Mouse (Mus musculus) kidney, postnatal 4 days (tissue): ENCODE measurements at regions not wholly inside any gene's neighbourhood (a gene's known extent, or its start where the extent isn't known, plus 50 kb on each side); places are given as distances from the start of the nearest gene placed in this dataset.
A peak's percentile ranks its signal among the peaks of the same experiment; 100 is the strongest.

Experiments
- DNase-seq, 2 experiments: peaks; one replicate each; pipeline ENCODE4 v3.0.0; 2021; ENCODE audit warnings: mixed read lengths in 2 of 2

DNA sequence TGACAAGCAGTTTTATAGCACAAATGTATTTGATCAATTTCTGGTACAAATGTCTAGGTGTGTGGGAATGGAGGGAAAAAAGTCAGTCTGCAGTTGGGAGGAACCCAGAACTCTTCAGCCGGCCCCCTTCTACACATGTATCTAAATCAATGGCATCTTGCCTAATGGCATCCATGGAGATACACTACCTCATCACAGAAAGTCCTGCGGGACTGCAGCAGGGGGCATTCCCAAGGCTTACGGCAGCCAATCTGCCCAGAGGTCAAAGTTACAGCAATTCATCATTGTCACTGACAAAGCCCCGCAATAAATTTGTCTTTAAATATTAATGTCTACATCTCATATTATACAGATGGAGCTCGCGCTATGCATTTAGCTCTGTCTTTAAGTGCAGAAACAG is 135.7 kb upstream of the Arhgap5 start:
- DNase-seq, result no peak

GRCm38 (mm10) chr12:52368466-52368865 is 135.3 kb upstream of the Arhgap5 start:
- DNase-seq, result no peak

GRCm38 (mm10) chr12:52370153-52370710 is 133.5 kb upstream of the Arhgap5 start:
- DNase-seq, result no peak

DNA sequence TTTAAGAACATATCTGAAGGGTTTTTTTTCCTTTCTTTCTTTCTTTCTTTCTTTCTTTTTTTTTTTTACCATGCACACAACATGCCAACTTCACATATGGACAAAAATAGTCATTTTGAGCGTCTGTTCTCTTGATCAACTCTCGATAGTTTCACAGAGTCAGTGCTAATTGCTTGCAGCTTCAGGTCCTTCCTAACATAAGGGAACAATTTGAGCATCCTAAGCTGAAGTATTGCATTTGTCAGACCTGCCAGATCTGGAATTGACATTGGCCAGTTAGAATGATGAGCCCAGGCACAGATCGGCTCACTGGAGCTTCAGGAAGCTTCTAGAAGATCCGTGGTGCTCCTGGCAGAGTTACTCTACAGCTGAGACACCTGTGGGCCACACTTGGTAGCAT is 128.7 kb upstream of the Arhgap5 start:
- no peak for DNase-seq

- no peak for DNase-seq
Observed at GRCm38 (mm10) chr12:52376692-52377462, 126.9 kb upstream of the Arhgap5 start.

DNA sequence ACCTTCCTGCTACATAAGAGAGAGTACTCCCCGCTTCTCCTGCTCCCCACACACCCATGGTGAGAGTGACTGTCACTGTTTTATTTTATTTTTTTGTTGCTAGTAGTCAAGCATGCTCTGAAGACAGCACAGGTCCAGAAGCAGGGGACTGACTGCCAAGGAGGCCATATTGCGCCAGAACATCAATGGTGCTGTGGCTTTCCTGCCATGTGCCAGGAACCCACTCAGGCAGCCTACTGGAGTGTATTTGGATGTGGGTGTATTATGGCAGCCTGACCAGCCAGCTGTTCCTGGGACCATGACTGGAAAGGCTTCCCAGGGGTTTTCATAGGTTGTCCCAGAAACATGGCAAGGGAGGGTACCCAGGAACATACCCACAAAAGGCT is 126.3 kb upstream of the Arhgap5 start:
- no peak for DNase-seq

DNA sequence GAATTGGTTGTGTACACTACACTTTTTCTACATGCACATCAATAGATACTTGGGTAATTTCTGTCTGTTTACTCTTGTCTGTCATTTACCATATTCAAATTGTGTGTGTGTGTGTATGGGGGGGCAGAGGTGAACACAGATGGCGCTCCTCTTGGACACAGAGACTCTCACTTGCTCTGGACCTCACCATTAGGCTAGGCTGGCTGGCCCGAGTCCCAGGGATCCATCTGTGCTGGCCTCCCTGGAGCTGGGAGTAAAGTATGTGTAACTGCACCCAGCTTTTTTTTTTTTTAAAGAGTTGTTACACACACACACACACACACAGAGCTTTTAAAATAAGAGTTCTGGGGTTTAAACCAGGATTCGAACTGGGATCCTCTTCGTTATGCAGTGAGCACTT is 124.5 kb upstream of the Arhgap5 start:
- no peak for DNase-seq

GRCm38 (mm10) chr12:52379960-52380359 is 123.8 kb upstream of the Arhgap5 start:
- DNase-seq, result no peak

GRCm38 (mm10) chr12:52381161-52381967 is 122.4 kb upstream of the Arhgap5 start:
- DNase-seq, result peak; percentile 48 to 57

- DNase-seq, result no peak
Observed at GRCm38 (mm10) chr12:52381968-52382325, 121.8 kb upstream of the Arhgap5 start.

DNA sequence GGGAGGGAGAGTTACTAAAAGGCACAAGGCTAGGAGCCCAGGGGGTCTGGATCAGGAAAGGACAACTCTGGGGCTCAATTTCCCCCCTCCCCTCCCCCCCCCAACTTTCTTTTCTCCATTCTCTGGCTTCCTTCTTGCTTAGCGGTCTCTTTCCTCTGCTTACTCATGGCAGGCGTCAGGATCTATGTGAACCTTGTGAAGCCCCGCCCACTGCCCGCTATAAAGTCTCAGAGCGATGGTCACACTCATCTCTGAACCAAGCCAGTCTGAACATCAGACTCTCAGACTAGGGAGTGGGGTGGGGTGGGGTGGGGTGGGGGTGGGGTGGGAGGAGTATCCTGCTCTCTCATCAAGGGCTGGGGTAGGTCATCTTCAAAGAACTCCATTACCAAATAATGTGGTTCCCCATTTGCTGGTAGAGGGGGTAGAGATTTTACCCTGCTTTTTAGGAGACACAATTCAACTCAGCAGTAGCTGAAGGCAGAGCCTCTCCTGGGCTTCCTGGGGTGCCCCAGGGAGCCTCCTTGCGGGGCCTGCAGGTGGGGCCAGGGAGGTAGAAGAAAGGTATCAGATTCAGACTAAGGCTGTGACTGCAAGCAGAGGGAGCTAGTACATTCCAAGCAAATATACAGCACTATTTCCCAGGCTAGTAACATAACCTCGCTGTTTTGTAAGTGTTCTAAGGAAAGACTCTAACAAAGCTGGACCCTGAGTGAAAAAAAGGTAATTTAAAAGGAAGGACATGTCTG is 120.8 kb upstream of the Arhgap5 start:
- peak; percentile 51 to 62 for DNase-seq

DNA sequence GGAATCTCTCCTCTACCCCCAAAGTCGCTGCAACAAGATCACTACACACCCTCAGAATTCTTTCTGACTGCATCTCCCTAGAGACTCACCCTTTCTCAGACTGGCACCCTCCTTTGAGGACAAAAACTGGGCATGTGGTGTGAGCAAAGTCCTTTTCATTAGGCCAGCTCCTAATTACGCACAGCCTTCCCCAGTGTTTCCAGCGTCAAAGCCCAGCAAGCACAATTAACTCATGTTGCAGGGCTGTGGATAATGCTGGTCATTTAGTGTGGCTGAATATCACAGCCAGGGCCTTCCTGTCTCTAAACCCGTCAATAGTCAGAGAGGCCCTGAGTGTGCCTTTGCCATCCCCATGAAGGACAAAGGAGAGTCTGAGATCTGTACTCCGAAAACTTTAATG is 114.2 kb upstream of the Arhgap5 start:
- no peak for DNase-seq

GRCm38 (mm10) chr12:52390242-52390641 is 113.5 kb upstream of the Arhgap5 start:
- DNase-seq, result no peak

- DNase-seq, result no peak
Observed at GRCm38 (mm10) chr12:52392636-52393035, 111.1 kb upstream of the Arhgap5 start.

- DNase-seq, result no peak
Observed at GRCm38 (mm10) chr12:52393981-52394718, 109.6 kb upstream of the Arhgap5 start.

DNA sequence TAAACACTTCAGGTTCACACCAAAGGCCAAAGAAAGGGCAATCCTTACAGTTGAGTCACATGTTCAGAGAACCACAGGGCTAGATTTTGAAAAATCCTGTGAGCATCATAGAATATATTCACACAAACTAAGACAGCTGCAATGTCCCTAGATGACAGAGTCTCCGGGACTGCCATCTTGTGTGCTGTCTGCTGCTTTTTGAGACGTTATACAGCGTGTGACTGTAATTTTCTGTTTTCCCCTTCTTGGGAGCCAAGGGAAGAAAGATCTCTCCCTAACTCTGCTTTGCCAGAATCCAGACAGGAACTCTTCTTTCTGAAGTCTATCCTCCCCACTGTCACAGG is 109.1 kb upstream of the Arhgap5 start:
- no peak for DNase-seq

GRCm38 (mm10) chr12:52395111-52395510 is 108.7 kb upstream of the Arhgap5 start:
- DNase-seq, result no peak

DNA sequence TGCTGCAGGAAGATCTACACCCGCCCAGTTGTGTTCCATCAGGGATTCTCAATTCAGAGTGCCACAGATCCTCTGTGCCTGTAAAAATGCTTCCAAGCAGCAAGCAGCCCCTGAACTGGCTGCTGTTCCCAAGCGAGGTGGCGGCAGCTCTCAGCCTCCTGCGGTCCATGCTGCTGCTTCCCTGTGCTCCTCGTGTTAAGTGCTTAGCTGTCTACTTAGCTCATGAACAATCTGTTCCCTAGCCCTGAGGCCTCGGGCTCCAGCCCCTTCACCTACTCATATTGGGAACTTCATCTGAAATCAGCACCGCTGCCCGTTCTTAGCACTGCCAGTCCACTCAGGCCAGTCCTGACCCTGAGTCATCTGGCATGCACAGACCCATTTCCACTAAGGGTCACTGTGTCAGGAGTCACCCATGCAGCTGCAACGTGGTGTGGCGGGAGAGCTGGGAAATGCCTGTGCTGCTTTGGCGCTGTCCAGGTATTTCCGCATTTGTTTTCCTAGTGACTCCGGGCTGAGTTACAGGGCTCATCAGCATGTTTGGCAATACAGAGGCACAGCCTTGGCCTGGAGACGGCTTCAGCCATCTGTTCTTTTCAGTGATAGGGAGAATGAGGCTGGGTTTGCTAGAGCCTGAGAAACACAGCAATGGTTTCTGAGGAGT is 107.5 kb upstream of the Arhgap5 start:
- peak; percentile 22 to 43 for DNase-seq

GRCm38 (mm10) chr12:52397718-52398510 is 105.9 kb upstream of the Arhgap5 start:
- DNase-seq, result no peak

DNA sequence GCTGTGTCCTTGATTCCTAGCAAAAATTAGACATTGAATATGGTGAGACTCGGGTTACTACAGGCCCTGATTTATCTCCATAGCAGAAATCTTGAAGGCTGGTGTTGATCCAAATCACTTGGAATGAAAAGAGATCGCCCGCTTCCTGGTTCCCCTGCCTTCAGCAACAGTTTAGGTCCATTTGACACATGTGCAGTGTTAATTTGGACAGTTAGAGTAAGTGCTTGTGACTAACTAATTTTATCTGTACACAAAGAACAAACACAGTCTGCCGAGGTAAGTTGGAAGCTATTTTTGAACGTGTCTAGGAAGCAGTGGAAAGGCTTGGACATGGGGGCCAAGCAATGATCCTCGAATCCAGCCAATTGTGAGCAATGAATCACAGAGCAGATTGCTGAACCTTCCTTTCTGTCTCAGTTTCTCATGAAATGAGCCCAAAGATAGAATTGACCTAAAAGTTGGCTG is 105.2 kb upstream of the Arhgap5 start:
- no peak for DNase-seq

DNA sequence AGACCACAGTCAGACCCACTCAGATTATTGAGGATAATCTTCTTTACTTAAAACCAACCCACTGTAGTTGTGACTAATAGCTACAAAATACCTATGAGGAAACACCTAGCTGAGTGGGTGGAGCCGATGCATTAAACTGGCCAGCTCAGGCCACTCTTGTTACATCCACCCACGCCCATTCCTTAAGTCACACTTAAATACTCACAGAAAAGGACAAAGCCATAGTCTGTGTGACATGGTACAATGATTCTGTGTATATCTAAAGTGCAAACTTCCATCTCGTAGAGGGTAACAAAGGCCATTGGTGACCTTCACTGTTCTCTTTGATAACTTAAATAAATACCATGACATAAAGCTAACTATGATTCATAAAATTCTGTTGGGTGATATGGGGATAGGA is 103.7 kb upstream of the Arhgap5 start:
- no peak for DNase-seq
